Mouse (Mus musculus) CH12.LX (cell line): ENCODE data around the gene Myrfl.

Source experiments
- BHLHE40 ChIP-seq: IDR thresholded peaks from 2 replicates; pipeline ENCODE4 v1.6.1; 2011; ENCODE audit warnings: mild to moderate bottlenecking, low read depth, low read length, improper control_type of control experiment
- CHD2 ChIP-seq: IDR thresholded peaks from 2 replicates; pipeline ENCODE4 v1.6.1; 2011; ENCODE audit warnings: low read length, improper control_type of control experiment
- CTCF ChIP-seq, 2 experiments: IDR thresholded peaks in 1 of 2; conservative IDR thresholded peaks in 1 of 2; 2 replicates each; pipeline ENCODE4 v1.5.1; 2011 to 2012; ENCODE audit warnings: low read depth in 2 of 2, low read length in 2 of 2, improper control_type of control experiment in 1 of 2, inconsistent platforms in 1 of 2, mild to moderate bottlenecking in 1 of 2, moderate library complexity in 1 of 2
- MEF2A ChIP-seq: IDR thresholded peaks from 2 replicates; pipeline ENCODE4 v1.6.1; 2014; ENCODE audit warnings: low read depth, mild to moderate bottlenecking, inconsistent platforms, low read length, improper control_type of control experiment, borderline replicate concordance
- POLR2A ChIP-seq: IDR thresholded peaks from 2 replicates; pipeline ENCODE4 v1.6.1; 2011; ENCODE audit warnings: low read depth, mild to moderate bottlenecking, improper control_type of control experiment, low read length
- RAD21 ChIP-seq: IDR thresholded peaks from 2 replicates; pipeline ENCODE4 v1.6.1; 2011; ENCODE audit warnings: low read depth, mild to moderate bottlenecking, low read length, improper control_type of control experiment, moderate library complexity
- SMC3 ChIP-seq: IDR thresholded peaks from 2 replicates; pipeline ENCODE4 v1.6.1; 2011; ENCODE audit warnings: low read depth, low read length, improper control_type of control experiment
- TCF12 ChIP-seq: IDR thresholded peaks from 2 replicates; pipeline ENCODE4 v1.6.1; 2014; ENCODE audit warnings: low read depth, mild to moderate bottlenecking, inconsistent platforms, low read length, improper control_type of control experiment
- UBTF ChIP-seq: IDR thresholded peaks from 2 replicates; pipeline ENCODE4 v1.6.1; 2012; ENCODE audit warnings: low read depth, mild to moderate bottlenecking, inconsistent platforms, low read length, improper control_type of control experiment, moderate library complexity
- USF1 ChIP-seq: IDR thresholded peaks from 2 replicates; pipeline ENCODE4 v1.6.1; 2014; ENCODE audit warnings: low read depth, mild to moderate bottlenecking, inconsistent platforms, low read length, improper control_type of control experiment

GRCm38 (mm10) chr10:116943025-116943424, 46.3 kb upstream of the Myrfl start:
- TF ChIP-seq RAD21 (no peak), POLR2A (no peak), UBTF (no peak), USF1 (no peak), CHD2 (no peak), MEF2A (no peak), CTCF (conservative IDR thresholded peaks at IDR 0.05 in 1 of 2, IDR thresholded peaks at IDR 0.05 in 1 of 2; ENCODE audit: low read depth in 2 of 2, low read length in 2 of 2) (peak in 1 of 2 experiments; percentile 46; a peak in 3 of 4 replicates), SMC3 (no peak), BHLHE40 (no peak), TCF12 (no peak)
